Mouse (Mus musculus): ENCODE data around the gene Ddb2. TPM values are rescaled to one million over a fixed set of nuclear protein-coding genes. Genes with fewer than 3 reads are reported as not detected.

Gene Ddb2
- polyA plus RNA-seq, 1 experiment = 1.2 TPM

DNA sequence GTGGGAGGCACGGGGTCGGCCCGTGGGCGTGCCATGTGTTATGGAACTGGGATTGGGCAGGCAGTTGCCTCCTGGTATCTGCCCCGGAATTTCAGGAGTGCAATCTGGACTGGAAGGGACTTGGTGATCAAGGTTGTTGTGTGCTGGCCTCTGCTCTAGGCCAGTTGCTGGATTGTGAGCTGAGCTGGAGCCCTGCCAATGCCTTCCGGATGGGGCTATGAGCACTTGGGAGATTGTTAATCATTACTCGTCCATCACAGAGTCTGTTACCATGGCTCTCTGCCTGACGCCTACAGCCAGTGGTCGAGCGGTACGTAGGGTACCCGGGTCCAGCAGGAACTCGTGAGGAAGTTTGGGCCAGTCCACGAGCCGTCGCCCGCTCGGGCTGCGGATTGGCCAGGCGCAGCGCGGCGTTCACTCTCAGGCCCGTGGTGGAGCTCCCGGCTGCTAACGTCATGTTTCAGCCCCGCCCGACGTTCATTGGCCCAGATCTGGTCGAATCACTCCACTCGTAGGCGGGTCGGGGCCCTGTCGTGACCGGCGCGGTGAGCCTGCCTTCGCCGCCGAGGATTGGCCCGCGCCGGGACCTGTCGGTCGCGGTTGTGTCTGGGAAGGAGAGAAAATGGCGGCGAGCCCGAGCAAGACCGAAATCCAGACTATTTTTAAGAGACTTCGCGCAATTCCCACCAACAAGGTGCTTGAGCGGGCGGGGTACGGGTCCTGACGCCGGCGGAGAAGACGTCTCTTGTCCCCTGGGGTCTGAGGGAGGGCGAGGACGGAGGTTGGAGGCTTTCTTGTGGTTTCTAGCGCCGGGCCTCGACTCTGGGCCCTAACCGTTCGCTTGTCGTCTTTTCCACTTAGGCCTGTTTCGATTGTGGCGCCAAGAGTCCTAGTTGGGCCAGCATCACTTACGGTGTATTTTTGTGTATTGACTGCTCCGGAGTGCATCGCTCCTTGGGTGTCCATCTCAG, 28.2 kb upstream of the Ddb2 start, which contains the start of gene Arfgap2:
Gene Arfgap2, plus strand, starts transcription at position 264 of the 971 bp plus-strand sequence.
- H3K36me3 ChIP-seq (ENCODE audit: control insufficient read depth, insufficient read depth) = peaks cover 44% of the 10 kb centered on the region
- H3ac ChIP-seq (ENCODE audit: control insufficient read depth, insufficient read length, low read depth) = peak within 1 kb of the TSS; percentile 95
- H3K4me3 ChIP-seq (ENCODE audit: insufficient read depth, poor library complexity, severe bottlenecking) = peak within 1 kb of the TSS; percentile 99
- H3K79me3 ChIP-seq (ENCODE audit: low read depth) = peaks cover 17% of the 10 kb centered on the region
- H3K27me3 ChIP-seq (ENCODE audit: control insufficient read depth, insufficient read depth, insufficient read length) = no peaks in the 10 kb centered on the region
- peaks cover 43% of the 10 kb centered on the region for H3K79me2 ChIP-seq (ENCODE audit: control insufficient read depth, insufficient read depth)
- TF ChIP-seq MYOD1 (IDR thresholded peaks at IDR 0.05; ENCODE audit: control insufficient read depth, insufficient read length, low read depth) (no peak), MAX (IDR thresholded peaks at IDR 0.05) (peak; percentile 60), CTCF (IDR thresholded peaks at IDR 0.05; ENCODE audit: control insufficient read depth, insufficient read depth, insufficient read length) (no peak)

GRCm38 (mm10) chr2:91263692-91264660, 27.2 kb upstream of the Ddb2 start:
- peaks cover 17% of the 10 kb centered on the region for H3K79me3 ChIP-seq (ENCODE audit: low read depth)
- peaks cover 40% of the 10 kb centered on the region for H3K79me2 ChIP-seq (ENCODE audit: control insufficient read depth, insufficient read depth)
- no peaks in the 10 kb centered on the region for H3K27me3 ChIP-seq (ENCODE audit: control insufficient read depth, insufficient read depth, insufficient read length)
- H3K36me3 ChIP-seq (ENCODE audit: control insufficient read depth, insufficient read depth) = peaks cover 34% of the 10 kb centered on the region
- no peak overlapping the region for H3ac ChIP-seq (ENCODE audit: control insufficient read depth, insufficient read length, low read depth)
- H3K4me3 ChIP-seq (ENCODE audit: insufficient read depth, poor library complexity, severe bottlenecking) = no peak overlapping the region
- no peak for TF ChIP-seq FOSL1 (IDR thresholded peaks at IDR 0.05; ENCODE audit: insufficient read depth, low read length, poor library complexity, severe bottlenecking)
- no peak for TF ChIP-seq CTCF (IDR thresholded peaks at IDR 0.05; ENCODE audit: control insufficient read depth, insufficient read depth, insufficient read length)
- no peak for TF ChIP-seq MYOD1 (IDR thresholded peaks at IDR 0.05; ENCODE audit: control insufficient read depth, insufficient read length, low read depth)
- TF ChIP-seq USF1 (IDR thresholded peaks at IDR 0.05; ENCODE audit: low read depth) = no peak
- TF ChIP-seq MAX (IDR thresholded peaks at IDR 0.05) = no peak
- no peak for TF ChIP-seq CEBPB (IDR thresholded peaks at IDR 0.05; ENCODE audit: low read depth)
- TF ChIP-seq MYOG (IDR thresholded peaks at IDR 0.05; ENCODE audit: control insufficient read depth, extremely low read depth, insufficient read length) = no peak

GRCm38 (mm10) chr2:91259493-91259892, 22.7 kb upstream of the Ddb2 start:
- H3K79me2 ChIP-seq (ENCODE audit: control insufficient read depth, insufficient read depth) = no peaks in the 10 kb centered on the region
- no peaks in the 10 kb centered on the region for H3K79me3 ChIP-seq (ENCODE audit: low read depth)
- H3K36me3 ChIP-seq (ENCODE audit: control insufficient read depth, insufficient read depth) = peaks cover 9% of the 10 kb centered on the region
- no peaks in the 10 kb centered on the region for H3K27me3 ChIP-seq (ENCODE audit: control insufficient read depth, insufficient read depth, insufficient read length)
- H3ac ChIP-seq (ENCODE audit: control insufficient read depth, insufficient read length, low read depth) = no peak overlapping the region
- H3K4me3 ChIP-seq (ENCODE audit: insufficient read depth, poor library complexity, severe bottlenecking) = no peak overlapping the region
- TF ChIP-seq USF1 (IDR thresholded peaks at IDR 0.05; ENCODE audit: low read depth) (no peak), MAX (IDR thresholded peaks at IDR 0.05) (no peak), FOSL1 (IDR thresholded peaks at IDR 0.05; ENCODE audit: insufficient read depth, low read length, poor library complexity, severe bottlenecking) (no peak), MYOD1 (IDR thresholded peaks at IDR 0.05; ENCODE audit: control insufficient read depth, insufficient read length, low read depth) (no peak)

- H3K4me3 ChIP-seq (ENCODE audit: insufficient read depth, poor library complexity, severe bottlenecking) = no peak overlapping the region
- no peaks in the 10 kb centered on the region for H3K79me3 ChIP-seq (ENCODE audit: low read depth)
- H3ac ChIP-seq (ENCODE audit: control insufficient read depth, insufficient read length, low read depth) = no peak overlapping the region
- peaks cover 9% of the 10 kb centered on the region for H3K36me3 ChIP-seq (ENCODE audit: control insufficient read depth, insufficient read depth)
- TF ChIP-seq FOSL1 (IDR thresholded peaks at IDR 0.05; ENCODE audit: insufficient read depth, low read length, poor library complexity, severe bottlenecking) (no peak), MYOG (IDR thresholded peaks at IDR 0.05; ENCODE audit: control insufficient read depth, extremely low read depth, insufficient read length) (no peak)
- no peaks in the 10 kb centered on the region for H3K27me3 ChIP-seq (ENCODE audit: control insufficient read depth, insufficient read depth, insufficient read length)
- no peaks in the 10 kb centered on the region for H3K79me2 ChIP-seq (ENCODE audit: control insufficient read depth, insufficient read depth)
Measured at GRCm38 (mm10) chr2:91258830-91259229, 22.0 kb upstream of the Ddb2 start.

GRCm38 (mm10) chr2:91258054-91258453, 21.3 kb upstream of the Ddb2 start:
- no peaks in the 10 kb centered on the region for H3K27me3 ChIP-seq (ENCODE audit: control insufficient read depth, insufficient read depth, insufficient read length)
- no peak for TF ChIP-seq MYOD1 (IDR thresholded peaks at IDR 0.05; ENCODE audit: control insufficient read depth, insufficient read length, low read depth)
- TF ChIP-seq CEBPB (IDR thresholded peaks at IDR 0.05; ENCODE audit: low read depth) = no peak
- TF ChIP-seq MYOG (IDR thresholded peaks at IDR 0.05; ENCODE audit: control insufficient read depth, extremely low read depth, insufficient read length) = no peak
- no peak for TF ChIP-seq CTCF (IDR thresholded peaks at IDR 0.05; ENCODE audit: control insufficient read depth, insufficient read depth, insufficient read length)
- TF ChIP-seq MAX (IDR thresholded peaks at IDR 0.05) = no peak
- TF ChIP-seq USF1 (IDR thresholded peaks at IDR 0.05; ENCODE audit: low read depth) = no peak
- no peak for TF ChIP-seq FOSL1 (IDR thresholded peaks at IDR 0.05; ENCODE audit: insufficient read depth, low read length, poor library complexity, severe bottlenecking)

More at GRCm38 (mm10) chr2:91258054-91258453, 21.3 kb upstream of the Ddb2 start:
- Histone ChIP-seq H3K79me2 (ENCODE audit: control insufficient read depth, insufficient read depth) (no peaks in the 10 kb centered on the region), H3K79me3 (ENCODE audit: low read depth) (no peaks in the 10 kb centered on the region), H3K36me3 (ENCODE audit: control insufficient read depth, insufficient read depth) (peaks cover 9% of the 10 kb centered on the region), H3K4me3 (ENCODE audit: insufficient read depth, poor library complexity, severe bottlenecking) (no peak overlapping the region), H3ac (ENCODE audit: control insufficient read depth, insufficient read length, low read depth) (peak overlapping the region; percentile 71)

Data from C2C12 (cell line).